Mouse (Mus musculus): ENCODE measurements around the gene Got1. TPM values are rescaled to one million over a fixed set of nuclear protein-coding genes. Genes with fewer than 3 reads are reported as not detected.

Gene Got1
- total RNA-seq, 2 experiments from 2014 or later = 310 to 324 TPM

GRCm38 (mm10) chr19:43452176-43452575 lies 72.2 kb downstream of the Got1 start:
- peak in 1 of 2 experiments; percentile 32 for DNase-seq (ENCODE audit: extremely low spot score in 1 of 2, low spot score in 1 of 2)

- no peak for DNase-seq (ENCODE audit: extremely low spot score in 1 of 2, low spot score in 1 of 2)
These were observed 72.8 kb downstream of the Got1 start for GRCm38 (mm10) chr19:43451563-43451962.

Other genes starting within 250 kb of the Got1 start
- under 1 TPM; 0.25 to 0.28 TPM for gene Hpse2, start 136.2 kb downstream of the Got1 start, total RNA-seq (2021)
- 100 to 1,000 TPM in 1 of 2 experiments, 10 to 100 TPM in 1; 94.0 to 102 TPM for gene Cnnm1, start 84.2 kb downstream of the Got1 start, total RNA-seq (2021)
- gene Nkx2-3, start 87.7 kb upstream of the Got1 start, total RNA-seq (2021) = not detected
- 10 to 100 TPM; 38.4 to 44.5 TPM for gene Slc25a28, start 150.3 kb upstream of the Got1 start, total RNA-seq (2021)
- gene Entpd7, start 165.1 kb upstream of the Got1 start, total RNA-seq (2021) = 10 to 100 TPM; 18.3 to 21.5 TPM
- 1 to 10 TPM; 6.0 to 7.1 TPM for gene Cutc, start 228.4 kb upstream of the Got1 start, total RNA-seq (2021)
- 10 to 100 TPM; 15.5 to 19.5 TPM for gene Cox15, start 228.4 kb upstream of the Got1 start, total RNA-seq (2021)